In the genomic region with DNA sequence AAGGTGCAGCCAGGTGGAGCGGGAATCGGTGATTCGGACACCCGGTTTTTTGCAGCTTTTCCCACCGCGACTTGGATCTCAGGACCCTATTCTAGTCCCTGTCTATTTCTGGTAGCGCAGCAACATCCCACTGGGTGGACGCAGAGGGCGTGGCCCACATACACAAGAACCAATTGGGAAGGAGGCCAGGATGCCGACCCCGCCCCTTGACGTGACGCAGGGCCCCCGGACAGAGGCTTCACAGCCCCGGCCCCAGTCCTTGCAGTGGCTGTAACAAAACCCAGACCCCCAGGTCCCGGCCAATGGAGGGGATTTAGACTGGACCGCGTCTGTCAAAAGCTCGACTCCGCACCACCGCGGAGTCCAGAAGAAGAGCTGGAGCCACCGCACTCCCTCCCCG, we compare ENCODE assay signal across 9 mouse cellular contexts. TPM values are rescaled to one million over a fixed set of nuclear protein-coding genes. Genes with fewer than 3 reads are reported as not detected.
DNase-seq lines count a peak whose midpoint lies in the region; ATAC-seq and TF ChIP-seq lines count a peak whose summit lies in the region.
"Had no signal": no experiment of that assay in that cellular context is flagged by ENCODE, and none has a peak within 500 bp of the region (broad histone marks: within the 10 kb centered on the region; RNA-seq: fewer than 3 reads in every experiment).

A gene (plus strand): TSS at position 275 of the 400 bp plus-strand sequence.

- H3K27me3 ChIP-seq in neural tube, embryonic 11.5 days (ENCODE audit: control insufficient read depth, insufficient read depth, low read length): peaks cover 95% of the 10 kb centered on the region
- H3K27me3 ChIP-seq in neural tube, embryonic 15.5 days (replicated peaks): peaks cover 73% of the 10 kb centered on the region
- H3K27me3 ChIP-seq in forebrain, embryonic 16.5 days (replicated peaks; ENCODE audit: control insufficient read depth, insufficient read depth, low read length): peaks cover 38% of the 10 kb centered on the region
- peaks cover 97% of the 10 kb centered on the region for H3K27me3 ChIP-seq in limb, embryonic 14.5 days (ENCODE audit: control insufficient read depth, insufficient read depth, low read length)
- H3K27me3 ChIP-seq in neural tube, embryonic 13.5 days: peaks cover 98% of the 10 kb centered on the region

- under 1% methylated on average over 24 of the region's 24 CpGs for WGBS in neural tube, embryonic 11.5 days
- WGBS in neural tube, embryonic 15.5 days: 1% methylated on average over 24 of the region's 24 CpGs
- WGBS in forebrain, embryonic 16.5 days: under 1% methylated on average over 24 of the region's 24 CpGs
- WGBS in limb, embryonic 14.5 days: 0% methylated on average over 24 of the region's 24 CpGs
- WGBS in neural tube, embryonic 13.5 days: under 1% methylated on average over 24 of the region's 24 CpGs

- H3K9me3 ChIP-seq in neural tube, embryonic 11.5 days (ENCODE audit: control insufficient read depth, low read length): no peaks in the 10 kb centered on the region
- no peaks in the 10 kb centered on the region for H3K9me3 ChIP-seq in neural tube, embryonic 15.5 days (replicated peaks)
- H3K9me3 ChIP-seq in forebrain, embryonic 16.5 days (ENCODE audit: control insufficient read depth, low read length): no peaks in the 10 kb centered on the region
- H3K9me3 ChIP-seq in limb, embryonic 14.5 days (ENCODE audit: control insufficient read depth, low read length): no peaks in the 10 kb centered on the region
- H3K9me3 ChIP-seq in neural tube, embryonic 13.5 days: no peaks in the 10 kb centered on the region

- no peaks in the 10 kb centered on the region for H3K36me3 ChIP-seq in neural tube, embryonic 11.5 days (ENCODE audit: control insufficient read depth, insufficient read depth, low read length)
- no peaks in the 10 kb centered on the region for H3K36me3 ChIP-seq in neural tube, embryonic 15.5 days
- H3K36me3 ChIP-seq in forebrain, embryonic 16.5 days (ENCODE audit: control insufficient read depth, insufficient read depth): no peaks in the 10 kb centered on the region
- H3K36me3 ChIP-seq in limb, embryonic 14.5 days (ENCODE audit: control insufficient read depth, insufficient read depth, low read length): no peaks in the 10 kb centered on the region
- H3K36me3 ChIP-seq in neural tube, embryonic 13.5 days: no peaks in the 10 kb centered on the region

- H3K27ac ChIP-seq in neural tube, embryonic 11.5 days (ENCODE audit: low read depth, low read length): no peak within 1 kb of the TSS
- no peak within 1 kb of the TSS for H3K27ac ChIP-seq in neural tube, embryonic 15.5 days (replicated peaks)
- no peak within 1 kb of the TSS for H3K27ac ChIP-seq in forebrain, embryonic 16.5 days (ENCODE audit: low read length)
- H3K27ac ChIP-seq in limb, embryonic 14.5 days (replicated peaks; ENCODE audit: low read depth, low read length): no peak within 1 kb of the TSS
- no peak within 1 kb of the TSS for H3K27ac ChIP-seq in neural tube, embryonic 13.5 days (replicated peaks)

- H3K9ac ChIP-seq in neural tube, embryonic 11.5 days (ENCODE audit: low read length): no peak within 1 kb of the TSS
- H3K9ac ChIP-seq in neural tube, embryonic 15.5 days (replicated peaks): no peak within 1 kb of the TSS
- no peak within 1 kb of the TSS; the same call in 1 of the 2 replicates for H3K9ac ChIP-seq in forebrain, embryonic 16.5 days (replicated peaks; ENCODE audit: low read depth, low read length)
- H3K9ac ChIP-seq in limb, embryonic 14.5 days (ENCODE audit: low read depth, low read length, severe bottlenecking): no peak within 1 kb of the TSS
- H3K9ac ChIP-seq in neural tube, embryonic 13.5 days: no peak within 1 kb of the TSS

- no peak for TF ChIP-seq POLR2A in limb, embryonic 14.5 days (IDR thresholded peaks at IDR 0.05; ENCODE audit: borderline replicate concordance, extremely low read depth, insufficient read depth, insufficient read length)

- peak; percentile 80 for ATAC-seq in neural tube, embryonic 11.5 days (ENCODE audit: insufficient read depth, low FRiP score, low TSS enrichment)
- ATAC-seq in neural tube, embryonic 15.5 days (ENCODE audit: low FRiP score): no peak
- peak; percentile 45 for ATAC-seq in forebrain, embryonic 16.5 days
- no peak for ATAC-seq in limb, embryonic 14.5 days (ENCODE audit: low FRiP score, low read depth)
- 0 out of 2 replicates have a peak, but pooled peaks have one; percentile 49 for ATAC-seq in neural tube, embryonic 13.5 days (ENCODE audit: low read depth)
- no peak for ATAC-seq in monocyte, adult 5-6 weeks (replicated peaks; ENCODE audit: insufficient number of reproducible peaks, low FRiP score, low TSS enrichment, poor library complexity, severe bottlenecking)

- peaks cover 16% of the 10 kb centered on the region for H3K4me1 ChIP-seq in neural tube, embryonic 11.5 days (ENCODE audit: control insufficient read depth, insufficient read depth, low read length)
- H3K4me1 ChIP-seq in neural tube, embryonic 15.5 days: peaks cover 24% of the 10 kb centered on the region
- H3K4me1 ChIP-seq in forebrain, embryonic 16.5 days (replicated peaks; ENCODE audit: control insufficient read depth, insufficient read depth, low read length): peaks cover 34% of the 10 kb centered on the region
- H3K4me1 ChIP-seq in limb, embryonic 14.5 days (ENCODE audit: control insufficient read depth, insufficient read depth, low read length): peaks cover 7% of the 10 kb centered on the region; the same call in 1 of the 2 replicates
- H3K4me1 ChIP-seq in neural tube, embryonic 13.5 days (replicated peaks): peaks cover 43% of the 10 kb centered on the region

- H3K4me2 ChIP-seq in neural tube, embryonic 11.5 days (ENCODE audit: low read depth): peak within 1 kb of the TSS; percentile 32
- no peak within 1 kb of the TSS for H3K4me2 ChIP-seq in neural tube, embryonic 15.5 days
- peak within 1 kb of the TSS; percentile 42 for H3K4me2 ChIP-seq in forebrain, embryonic 16.5 days (ENCODE audit: low read length)
- no peak within 1 kb of the TSS; the same call in 1 of the 2 replicates for H3K4me2 ChIP-seq in limb, embryonic 14.5 days (replicated peaks; ENCODE audit: low read depth, low read length, severe bottlenecking)
- no peak within 1 kb of the TSS for H3K4me2 ChIP-seq in neural tube, embryonic 13.5 days

- H3K4me3 ChIP-seq in neural tube, embryonic 11.5 days (ENCODE audit: low read depth, low read length): peak within 1 kb of the TSS; percentile 13; the same call in 1 of the 2 replicates
- H3K4me3 ChIP-seq in neural tube, embryonic 15.5 days (replicated peaks): no peak within 1 kb of the TSS; the same call in 1 of the 2 replicates
- peak within 1 kb of the TSS; percentile 33 for H3K4me3 ChIP-seq in forebrain, embryonic 16.5 days (replicated peaks; ENCODE audit: low read length)
- H3K4me3 ChIP-seq in limb, embryonic 14.5 days (replicated peaks; ENCODE audit: low read length): peak within 1 kb of the TSS; percentile 6; the same call in 1 of the 2 replicates
- no peak within 1 kb of the TSS for H3K4me3 ChIP-seq in neural tube, embryonic 13.5 days

- DNase-seq in neural tube, embryonic 11.5 days (ENCODE audit: low spot score): peak; percentile 88
- DNase-seq in limb, embryonic 14.5 days (ENCODE audit: low spot score): peak; percentile 46
- no peak for DNase-seq in right cerebral cortex, postnatal 4 days
- no peak for DNase-seq in urinary bladder, adult 18-20 months (ENCODE audit: low spot score in 2 of 2)

RNA-seq across cellular contexts. Expression of the gene that starts here (rescaled TPM):
- 0.11 and 0.41 TPM in 2 replicates for polyA plus RNA-seq in neural tube, embryonic 11.5 days (2014; fragmentation: Nextera tagmentation; extraction: Ambion mirVana)
- polyA plus RNA-seq in neural tube, embryonic 15.5 days (2015; fragmentation: Nextera tagmentation; extraction: Ambion mirVana): 5.5 TPM in 1 of 2 replicates, not detected in the other
- 2.2 and 2.7 TPM in 2 replicates for polyA plus RNA-seq in forebrain, embryonic 16.5 days (2015; fragmentation: Nextera tagmentation; extraction: Ambion mirVana)
- 0.05 TPM in 1 of 2 replicates, not detected in the other for polyA plus RNA-seq in limb, embryonic 14.5 days (2012; rRNA removed)
- polyA plus RNA-seq in limb, embryonic 14.5 days (2014; fragmentation: Nextera tagmentation; extraction: Ambion mirVana): not detected in 2 replicates
- polyA plus RNA-seq in neural tube, embryonic 13.5 days (2015; fragmentation: Nextera tagmentation; extraction: Ambion mirVana): not detected in 2 replicates
- not detected in 3 replicates for total RNA-seq in monocyte, adult 5-6 weeks (2017)
- total RNA-seq: heart, adult 18-20 months had no signal

Comparison
In these comparisons a context has a peak if more than half of its experiments do, and no peak if none do; other contexts are left out.
1. Peak in DNase-seq, ATAC-seq, H3K4me3 ChIP-seq and H3K4me2 ChIP-seq in neural tube, embryonic 11.5 days; RNA of the gene not detected or under 1 TPM.
2. Peak in DNase-seq and H3K4me3 ChIP-seq in limb, embryonic 14.5 days; RNA of the gene not detected or under 1 TPM.
3. Peak in ATAC-seq in neural tube, embryonic 13.5 days; RNA of the gene not detected or under 1 TPM.